Mouse (Mus musculus): Measurements from ENCODE around the gene Mmadhc.

GRCm38 (mm10) chr2:50294084-50294483, 2.5 kb downstream of the Mmadhc start:
- TF ChIP-seq CTCF (IDR thresholded peaks at IDR 0.05; ENCODE audit: low read depth), result no peak
- TF ChIP-seq EP300 (IDR thresholded peaks at IDR 0.05; ENCODE audit: low read depth), result 0 out of 2 replicates have a peak, but pooled peaks have one; percentile 10
